Mouse (Mus musculus): ENCODE data around the gene Nfx1.

DNA sequence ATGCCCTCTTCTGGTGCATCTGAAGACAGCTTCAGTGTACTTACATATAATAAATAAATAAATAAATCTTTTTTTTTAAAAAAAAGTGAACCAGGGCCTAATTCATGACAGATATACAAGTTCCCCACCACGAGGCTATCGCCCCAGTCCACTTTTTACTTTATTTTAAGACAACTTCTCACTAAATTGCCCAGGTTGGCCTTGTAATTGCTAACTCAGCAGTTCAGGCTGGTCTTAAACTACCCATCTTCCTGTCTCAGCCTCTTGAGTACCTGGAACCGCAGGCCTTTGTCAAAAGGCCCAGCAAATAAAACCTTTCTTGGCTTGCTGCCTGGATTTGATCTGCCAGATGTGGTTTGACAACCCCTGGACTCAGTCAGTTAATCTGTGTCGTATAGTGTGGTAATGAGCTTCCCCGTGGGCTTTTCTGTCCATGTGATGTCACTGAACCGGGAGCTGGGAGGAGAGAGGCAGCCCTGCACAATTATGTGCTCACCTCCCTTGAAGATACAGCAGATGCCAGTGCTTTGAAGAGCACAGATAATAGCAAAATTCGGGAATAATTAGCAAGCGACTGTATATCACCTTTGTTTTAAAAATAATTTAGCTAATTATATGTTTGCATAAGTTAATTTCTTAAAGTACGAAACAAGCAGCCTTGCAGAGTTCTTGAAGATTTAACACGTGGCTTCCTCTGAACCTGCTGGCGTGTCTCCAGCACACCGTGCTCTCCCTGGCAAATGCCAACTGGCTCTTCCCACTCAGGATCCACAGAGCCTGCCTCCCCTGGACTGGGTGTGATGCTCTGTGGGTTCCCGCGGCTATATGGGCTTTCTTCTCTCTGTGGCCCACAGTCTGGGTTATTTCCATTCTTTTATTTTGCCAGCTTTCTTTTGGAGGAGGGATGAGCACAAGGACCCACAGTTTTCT, 101.1 kb downstream of the Nfx1 start:
- no peak for TF ChIP-seq POLR2A (IDR thresholded peaks at IDR 0.05; ENCODE audit: low read depth, low read length)
- no peak for TF ChIP-seq CTCF (conservative IDR thresholded peaks at IDR 0.05; ENCODE audit: insufficient read depth, insufficient read length, low read depth, low read length)
